Mouse (Mus musculus) macrophage (primary cell): ENCODE results near the gene Lum. TPM values are rescaled to one million over a fixed set of nuclear protein-coding genes. Genes with fewer than 3 reads are reported as not detected.

ENCODE experiments used
- H3K27ac ChIP-seq: fragments of 350-480 bp; formaldehyde crosslinking; 2 replicates; pipeline ENCODE4 v1.9.0; 2021
- H3K36me3 ChIP-seq: fragments of 350-480 bp; formaldehyde crosslinking; 2 replicates; pipeline ENCODE4 v1.9.0; 2021; ENCODE audit errors: inconsistent target
- H3K4me3 ChIP-seq: fragments of 350-480 bp; formaldehyde crosslinking; 2 replicates; pipeline ENCODE4 v1.9.0; 2021; ENCODE audit errors: inconsistent target
- H3K79me2 ChIP-seq: fragments of 350-480 bp; formaldehyde crosslinking; 2 replicates; pipeline ENCODE4 v1.9.0; 2021; ENCODE audit errors: inconsistent target
- WGBS: methylation state at CpG from one replicate; pipeline ENCODE4 v1.1.7; 2026; ENCODE audit warnings: inconsistent platforms; ENCODE audit not compliant: missing documents; 5-methylcytosine and 5-hydroxymethylcytosine counted together
- polyA plus RNA-seq: library from polyadenylated mRNA; stranded (reverse); fragments of 250-400 nt; gene quantifications from 3 replicates; pipeline ENCODE4 v1.2.4, GENCODE M21; 2018; ENCODE audit warnings: inconsistent platforms
- total RNA-seq, 78 experiments: library from RNA; depleted of rRNA; stranded (reverse); fragments of 250-400 nt; gene quantifications; 1 replicate in 9 of 78; 2 replicates in 24 of 78; 3 replicates in 43 of 78; 4 replicates in 2 of 78; pipeline ENCODE4 v1.2.4; 2018; ENCODE audit warnings: inconsistent platforms in 56 of 78

Lum gene
- 10 to 100 TPM in 1 of 26 experiments, under 1 TPM in 3, not detected in 22; 0.25 to 33.0 (median 0.35) TPM for total RNA-seq (2018; cell fraction: chromatin; rRNA removed)
- under 1 TPM in 1 of 26 experiments, not detected in 25; 0.20 TPM for total RNA-seq (2018; cell fraction: cytosol; rRNA removed)
- total RNA-seq (2018; cell fraction: nucleus; rRNA removed), result 1 to 10 TPM in 1 of 26 experiments, not detected in 25; 6.1 TPM
- polyA plus RNA-seq, result not detected in 3 replicates

DNA sequence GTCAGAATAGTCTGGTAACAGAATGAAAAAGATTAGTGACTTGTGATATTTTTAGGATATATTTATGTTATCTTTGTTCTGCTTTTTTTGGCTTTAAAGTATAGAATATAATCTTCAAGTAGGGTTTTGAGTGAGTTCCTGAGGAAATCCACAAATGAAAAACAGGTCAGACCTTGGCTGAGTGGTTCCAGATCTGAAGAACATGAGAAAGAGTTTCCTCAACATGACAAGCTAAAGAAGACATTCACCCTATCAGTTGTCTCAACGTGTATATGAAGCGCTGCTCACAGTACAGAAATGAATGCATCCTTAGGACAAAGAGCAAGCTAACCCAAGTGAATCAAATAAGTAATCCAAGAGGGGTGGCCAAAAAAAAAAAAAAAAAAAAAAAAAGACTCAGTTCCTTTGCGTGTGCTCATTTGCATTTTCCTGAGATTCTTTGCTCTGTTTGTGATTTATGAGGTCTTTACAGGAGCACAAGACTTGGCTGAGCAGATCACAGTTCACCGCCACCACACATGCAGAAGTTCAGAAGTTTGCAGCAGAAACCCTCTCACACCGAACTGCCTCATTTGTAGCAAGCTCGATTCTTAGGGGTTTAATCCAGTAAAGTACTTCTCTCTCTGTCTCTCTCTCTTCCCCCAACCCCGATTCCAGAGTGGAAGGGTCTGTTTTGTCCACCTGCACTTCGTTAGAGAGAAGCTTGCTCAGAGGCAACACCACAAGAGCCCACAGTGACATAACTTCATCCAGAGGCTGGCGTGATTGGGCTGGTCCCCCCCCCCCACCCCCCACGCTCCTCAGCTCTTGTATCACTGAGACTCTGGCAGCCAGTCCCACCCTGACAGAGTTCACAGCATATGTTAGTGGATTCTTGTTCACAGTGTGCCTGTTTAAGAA, at the start of gene Lum:
TSS of gene Lum (plus strand) at position 172 of the 900 bp plus-strand sequence.
- Histone ChIP-seq H3K4me3 (no peak within 1 kb of the TSS), H3K36me3 (no peaks in the 10 kb centered on the region), H3K27ac (no peak within 1 kb of the TSS), H3K79me2 (no peaks in the 10 kb centered on the region)
- WGBS, result 31% methylated on average over 10 of the region's 10 CpGs

DNA sequence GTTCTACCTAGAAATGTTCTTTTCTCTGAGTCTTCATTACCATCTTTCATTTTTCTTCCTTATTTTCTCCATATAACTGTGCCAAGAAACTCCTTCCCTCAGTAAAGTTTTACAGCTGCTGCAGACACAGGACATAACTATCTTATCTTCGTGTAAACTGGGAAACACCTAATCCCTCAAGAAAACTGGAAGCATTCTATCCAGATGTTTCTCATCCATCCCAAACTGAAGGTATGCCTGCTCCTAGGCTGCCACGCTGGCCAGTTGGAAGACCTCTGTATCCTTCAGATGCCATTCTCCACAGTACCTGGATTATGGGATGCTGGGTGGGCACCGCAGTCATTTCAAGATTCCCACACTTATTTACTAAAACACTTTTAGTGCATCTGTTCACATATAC, 41.6 kb upstream of the Lum start:
- H3K79me2 ChIP-seq, result no peaks in the 10 kb centered on the region
- no peak overlapping the region for H3K27ac ChIP-seq
- H3K36me3 ChIP-seq, result no peaks in the 10 kb centered on the region
- 85% methylated on average over 3 of the region's 3 CpGs for WGBS
- no peak overlapping the region for H3K4me3 ChIP-seq

DNA sequence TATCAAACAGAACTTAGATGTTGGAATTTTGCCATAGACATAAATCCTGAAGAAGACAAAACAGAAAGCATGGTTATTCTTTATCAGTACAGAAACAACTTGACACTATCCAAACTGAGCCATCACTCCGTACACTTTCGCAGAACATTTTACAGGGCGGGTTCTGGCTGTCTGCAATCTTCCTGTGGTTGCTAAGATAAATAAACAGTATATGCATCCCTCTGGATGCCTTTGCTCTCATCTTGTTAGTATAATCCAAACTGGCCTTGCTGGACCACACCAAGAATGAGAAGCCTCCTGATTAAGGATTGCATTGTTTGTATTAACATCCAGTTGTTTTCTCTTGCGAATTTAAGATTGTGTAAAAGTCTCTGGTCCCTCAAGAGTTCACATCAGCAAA, 29.2 kb upstream of the Lum start:
- WGBS, result 95% methylated on average over 4 of the region's 4 CpGs
- Histone ChIP-seq H3K79me2 (no peaks in the 10 kb centered on the region), H3K27ac (no peak overlapping the region), H3K36me3 (no peaks in the 10 kb centered on the region), H3K4me3 (no peak overlapping the region)

DNA sequence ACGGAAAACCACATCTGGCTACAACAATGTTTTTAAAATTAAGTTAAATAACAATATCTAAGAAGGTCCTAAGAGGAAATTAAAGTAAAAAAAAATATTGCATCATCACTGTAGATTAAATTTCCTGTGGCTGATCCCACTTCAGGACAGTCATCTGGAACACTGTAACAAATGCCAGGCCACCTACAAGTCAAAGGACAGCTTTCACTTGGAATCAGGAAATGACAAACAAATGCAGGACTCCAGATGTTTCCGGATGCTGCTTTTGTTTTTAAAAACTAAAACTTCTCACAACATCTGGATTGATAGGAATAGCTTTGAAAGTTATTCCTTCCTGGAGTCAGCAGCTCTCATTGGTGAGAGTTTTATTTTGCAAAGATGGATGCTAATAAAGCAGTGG, 28.0 kb upstream of the Lum start:
- 66% methylated on average over 2 of the region's 2 CpGs for WGBS
- no peak overlapping the region for H3K27ac ChIP-seq
- H3K79me2 ChIP-seq, result no peaks in the 10 kb centered on the region
- H3K4me3 ChIP-seq, result no peak overlapping the region
- H3K36me3 ChIP-seq, result no peaks in the 10 kb centered on the region

DNA sequence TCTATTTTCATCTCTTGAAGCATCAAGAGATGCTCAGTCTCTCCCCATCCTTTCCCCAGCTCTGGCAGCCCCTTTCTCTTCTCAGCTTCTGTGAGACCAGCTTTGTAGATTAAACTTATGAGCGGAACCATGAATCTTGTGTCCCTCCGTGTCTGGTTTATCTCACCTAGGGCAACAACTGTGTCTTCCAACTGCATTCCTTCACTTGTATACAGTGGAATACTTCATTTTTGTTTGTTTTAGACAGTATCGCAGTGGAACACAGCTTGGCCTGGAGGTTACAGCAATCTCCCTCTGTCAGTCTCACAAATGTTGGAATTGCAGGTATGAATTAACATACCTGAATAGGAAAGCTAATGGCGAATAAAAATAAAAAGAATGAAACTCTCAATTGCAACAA, 26.7 kb upstream of the Lum start:
- H3K4me3 ChIP-seq, result no peak overlapping the region
- H3K79me2 ChIP-seq, result no peaks in the 10 kb centered on the region
- H3K36me3 ChIP-seq, result no peaks in the 10 kb centered on the region
- no peak overlapping the region for H3K27ac ChIP-seq
- whole genome bisulfite sequencing, result 99% methylated on average over 4 of the region's 4 CpGs

DNA sequence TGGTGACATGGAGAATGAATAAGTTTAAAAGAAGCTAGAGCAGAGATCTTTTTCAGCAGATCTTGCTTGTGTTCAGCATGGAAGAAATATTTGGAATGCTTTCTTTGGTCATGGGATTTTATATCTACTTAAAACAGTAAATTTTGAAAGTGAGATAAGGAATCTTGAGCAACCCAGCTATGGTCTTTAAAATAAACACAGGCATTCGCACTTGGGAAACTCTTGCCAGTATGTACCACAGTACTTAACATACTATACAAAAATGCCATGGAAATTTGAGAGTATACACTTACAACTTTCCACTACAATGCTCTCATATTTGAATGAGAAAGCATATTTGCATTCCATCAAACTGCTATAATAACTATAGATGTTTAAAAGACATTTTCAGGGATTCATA, 17.2 kb upstream of the Lum start:
- Histone ChIP-seq H3K79me2 (no peaks in the 10 kb centered on the region), H3K27ac (no peak overlapping the region), H3K4me3 (no peak overlapping the region), H3K36me3 (no peaks in the 10 kb centered on the region)
- WGBS, result 71% methylated on average over 1 of the region's 1 CpGs

DNA sequence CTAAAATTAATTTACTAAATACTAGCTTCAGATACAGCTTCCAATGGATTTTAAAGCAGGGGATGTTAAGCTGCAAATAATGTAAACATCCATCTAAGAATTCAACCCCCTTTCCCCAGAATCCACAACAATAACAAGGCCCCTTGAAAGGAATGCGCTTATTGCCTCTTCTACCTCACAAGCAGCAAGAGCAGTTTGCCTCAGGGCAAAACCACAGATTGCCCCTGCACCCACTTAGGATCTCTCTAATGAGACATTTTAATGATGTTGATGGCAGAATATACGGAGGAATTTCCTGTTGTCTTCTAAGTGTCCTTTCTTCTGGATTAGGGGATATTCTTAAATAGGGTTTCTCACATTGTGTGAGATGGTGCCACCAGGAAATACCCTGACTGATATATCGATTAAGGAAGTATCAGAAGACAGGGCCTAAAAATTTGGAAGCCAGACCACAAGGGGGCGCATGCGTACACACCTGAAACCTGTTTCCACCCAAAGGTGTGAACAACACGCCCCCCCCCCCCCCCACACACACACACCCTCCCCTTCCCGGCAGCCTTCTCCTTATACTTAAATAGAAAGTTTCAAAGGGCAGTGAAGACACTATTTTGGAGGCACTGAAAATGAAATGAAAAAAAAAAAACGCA, 2.7 kb downstream of the Lum start:
- no peak overlapping the region for H3K27ac ChIP-seq
- WGBS, result 80% methylated on average over 6 of the region's 8 CpGs
- no peaks in the 10 kb centered on the region for H3K79me2 ChIP-seq
- no peaks in the 10 kb centered on the region for H3K36me3 ChIP-seq
- H3K4me3 ChIP-seq, result no peak overlapping the region

DNA sequence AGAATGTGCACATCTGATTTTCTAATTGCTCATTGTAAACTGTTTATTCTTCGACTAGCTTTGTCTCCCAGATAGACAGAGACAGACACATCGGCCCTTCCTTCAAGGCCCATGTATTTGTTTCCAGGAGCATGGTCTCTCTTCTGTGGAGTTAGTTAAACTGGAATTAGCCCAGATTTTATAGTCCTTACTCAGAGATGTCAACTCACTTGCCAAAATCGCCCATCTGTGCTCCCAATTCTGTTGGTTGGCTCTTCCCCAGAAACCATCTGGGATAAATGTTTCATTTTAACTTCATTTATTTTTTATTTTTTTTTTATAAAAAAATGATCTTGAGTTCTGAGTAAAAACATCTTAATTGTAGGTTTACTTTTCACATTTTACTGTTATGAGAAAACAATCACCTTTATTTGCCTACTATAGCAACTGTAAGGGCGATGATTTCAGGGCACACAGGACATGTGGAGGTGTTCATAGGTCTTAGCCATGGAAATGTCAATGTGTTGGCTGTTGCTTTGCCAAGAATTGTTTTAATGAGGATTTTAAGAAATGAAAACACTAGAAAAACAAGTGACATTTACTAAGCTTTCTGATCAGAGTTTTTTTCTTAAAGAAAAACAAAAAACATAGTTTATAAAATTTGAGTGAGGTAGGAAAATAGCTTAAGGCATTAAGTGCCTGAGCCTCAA, 17.8 kb downstream of the Lum start:
- Histone ChIP-seq H3K36me3 (no peaks in the 10 kb centered on the region), H3K27ac (no peak overlapping the region), H3K4me3 (no peak overlapping the region), H3K79me2 (no peaks in the 10 kb centered on the region)
- WGBS, result 82% methylated on average over 4 of the region's 4 CpGs

DNA sequence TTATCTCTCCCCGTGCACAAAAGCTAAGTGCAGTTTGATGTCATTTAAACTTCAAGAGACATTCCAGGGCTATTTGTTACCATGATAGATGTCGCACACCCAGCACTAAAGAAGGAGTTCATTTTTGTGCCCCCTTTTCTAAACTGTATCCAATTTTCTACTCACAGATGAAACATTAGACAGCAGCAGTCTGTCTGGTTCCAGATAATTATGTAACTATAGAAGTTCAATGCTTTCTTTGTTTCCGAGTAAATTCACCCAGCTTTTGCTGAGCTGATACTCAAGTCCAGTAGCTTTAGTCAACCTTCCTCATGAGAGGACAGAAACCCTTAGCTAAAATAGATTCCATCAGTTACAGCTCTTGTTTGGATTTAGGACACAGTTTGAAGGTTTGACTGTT, 19.2 kb downstream of the Lum start:
- Histone ChIP-seq H3K4me3 (no peak overlapping the region), H3K36me3 (no peaks in the 10 kb centered on the region), H3K79me2 (no peaks in the 10 kb centered on the region), H3K27ac (no peak overlapping the region)
- WGBS, result 83% methylated on average over 3 of the region's 3 CpGs

DNA sequence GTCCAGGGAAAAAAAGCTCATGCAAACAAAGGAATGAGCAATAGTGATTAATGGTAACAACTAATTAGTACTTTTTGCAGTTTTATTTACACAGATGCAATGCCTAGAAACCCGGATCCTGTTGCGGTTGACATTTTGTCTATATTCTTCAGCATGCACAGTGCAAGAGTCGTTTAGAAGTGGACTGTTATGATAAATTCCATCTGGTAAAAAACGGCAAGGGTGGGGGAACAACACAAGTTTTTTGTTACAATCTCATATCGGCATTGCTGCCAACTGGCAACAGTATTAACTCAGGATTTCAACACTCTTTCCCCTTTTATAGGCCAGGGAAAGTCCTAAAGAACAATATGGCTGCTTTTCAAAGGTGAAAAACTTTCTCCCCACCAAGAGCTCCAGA, 22.2 kb downstream of the Lum start:
- H3K27ac ChIP-seq, result no peak overlapping the region
- WGBS, result 91% methylated on average over 5 of the region's 5 CpGs
- no peaks in the 10 kb centered on the region for H3K36me3 ChIP-seq
- H3K79me2 ChIP-seq, result no peaks in the 10 kb centered on the region
- no peak overlapping the region for H3K4me3 ChIP-seq

DNA sequence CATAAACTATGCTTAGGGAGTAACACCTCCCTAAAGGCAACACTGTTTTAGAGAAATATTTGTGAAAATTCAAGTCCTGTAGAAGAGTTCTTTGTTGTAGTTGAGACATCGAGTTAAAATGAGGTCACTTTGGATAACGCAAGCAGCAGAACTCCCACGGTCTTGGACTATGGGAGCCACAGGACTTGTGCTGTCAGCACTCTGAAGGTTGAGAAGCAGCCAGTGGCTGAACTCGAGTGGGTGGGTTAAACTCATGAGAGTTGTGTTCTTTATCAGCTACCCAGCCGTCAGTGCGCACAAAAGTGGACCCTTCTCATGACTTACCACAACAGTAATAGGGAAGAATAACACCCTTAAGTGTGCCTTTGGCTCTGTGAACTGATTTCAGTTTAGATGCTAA, 24.6 kb downstream of the Lum start:
- Histone ChIP-seq H3K79me2 (no peaks in the 10 kb centered on the region), H3K36me3 (no peaks in the 10 kb centered on the region), H3K4me3 (no peak overlapping the region), H3K27ac (no peak overlapping the region)
- WGBS, result 88% methylated on average over 6 of the region's 6 CpGs

DNA sequence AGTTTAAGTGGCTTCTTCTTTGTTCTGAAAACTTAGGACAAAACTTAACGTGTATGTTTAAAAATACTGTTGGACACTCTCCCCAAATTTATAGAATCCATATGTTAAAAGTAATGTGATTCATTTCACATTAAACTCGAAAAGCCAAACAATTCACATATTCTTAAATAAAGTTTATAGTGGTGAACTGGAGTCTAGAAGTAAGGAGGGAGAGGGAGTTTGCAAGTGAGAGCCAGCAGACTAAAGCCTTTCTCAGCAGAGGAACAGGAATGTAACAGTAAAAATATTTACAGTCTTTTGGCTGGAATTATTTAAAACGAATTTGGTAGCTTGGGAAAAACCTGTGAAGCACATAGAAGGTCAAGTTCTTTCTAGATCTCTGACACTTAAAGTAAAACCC, 26.1 kb downstream of the Lum start:
- WGBS, result 53% methylated on average over 3 of the region's 3 CpGs
- Histone ChIP-seq H3K36me3 (no peaks in the 10 kb centered on the region), H3K79me2 (no peaks in the 10 kb centered on the region), H3K4me3 (no peak overlapping the region), H3K27ac (no peak overlapping the region)

DNA sequence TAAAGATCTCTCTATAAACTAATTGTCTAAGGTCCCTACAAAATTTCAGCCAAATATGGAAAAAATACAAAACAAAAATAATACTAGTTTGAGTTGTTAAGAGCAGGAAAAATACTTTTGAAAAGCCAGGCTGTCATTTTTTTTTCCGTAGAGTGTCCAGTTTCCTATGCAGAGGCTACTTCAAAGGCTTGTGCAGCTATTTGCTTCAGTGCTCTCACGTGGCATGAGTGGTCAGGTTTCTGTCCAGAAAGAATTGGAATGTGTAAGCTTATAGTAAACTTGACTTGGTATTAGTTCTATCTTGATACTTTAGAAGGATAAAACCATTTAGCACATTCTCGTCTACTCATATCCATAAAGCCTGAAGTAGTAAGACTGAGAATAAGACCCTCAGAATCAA, 26.8 kb downstream of the Lum start:
- Histone ChIP-seq H3K4me3 (no peak overlapping the region), H3K27ac (no peak overlapping the region), H3K36me3 (no peaks in the 10 kb centered on the region), H3K79me2 (no peaks in the 10 kb centered on the region)
- 84% methylated on average over 3 of the region's 3 CpGs for WGBS

DNA sequence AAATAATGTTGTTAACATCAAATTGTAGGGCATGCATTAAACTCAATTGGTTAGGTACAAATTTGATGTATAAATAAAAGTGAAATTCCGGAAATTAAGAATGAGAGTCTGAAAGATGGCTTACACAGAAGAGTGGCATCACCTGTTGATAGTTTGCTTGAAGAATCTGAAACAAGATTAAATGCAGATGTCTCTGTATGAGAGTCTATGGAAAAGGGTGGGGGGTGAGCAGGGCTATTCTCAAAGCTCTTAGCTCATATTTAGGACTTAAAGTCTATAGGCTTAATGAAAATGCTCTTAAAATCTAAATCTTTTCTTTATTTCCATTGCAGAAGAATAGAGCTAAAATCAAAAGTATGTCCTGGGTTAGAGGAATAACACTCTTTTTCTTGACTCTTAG, 30.8 kb downstream of the Lum start:
- H3K4me3 ChIP-seq, result no peak overlapping the region
- WGBS, result 82% methylated on average over 1 of the region's 1 CpGs
- H3K79me2 ChIP-seq, result no peaks in the 10 kb centered on the region
- no peaks in the 10 kb centered on the region for H3K36me3 ChIP-seq
- H3K27ac ChIP-seq, result no peak overlapping the region

DNA sequence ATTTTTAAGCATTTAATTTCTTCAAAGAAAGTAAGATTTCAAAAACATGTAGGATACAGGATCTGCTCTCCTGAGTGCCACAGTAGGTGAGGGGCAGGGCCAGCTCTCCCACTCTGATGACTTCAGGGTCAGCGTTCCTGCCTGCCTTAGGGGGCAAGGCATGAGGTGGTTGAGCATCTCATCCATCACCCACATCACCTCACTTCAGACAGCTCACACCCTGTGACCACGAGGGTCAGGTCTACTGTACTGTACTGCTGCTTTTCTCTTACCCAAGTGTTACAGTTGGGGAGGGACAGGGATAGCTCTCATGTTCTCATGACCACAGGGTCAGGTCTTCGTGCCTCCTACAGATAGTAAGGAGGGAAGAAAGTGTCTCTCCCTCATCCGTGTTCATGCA, 36.8 kb downstream of the Lum start:
- 67% methylated on average over 4 of the region's 4 CpGs for WGBS
- Histone ChIP-seq H3K4me3 (no peak overlapping the region), H3K36me3 (no peaks in the 10 kb centered on the region), H3K27ac (no peak overlapping the region), H3K79me2 (no peaks in the 10 kb centered on the region)
